Mouse (Mus musculus): ENCODE measurements around the gene Mchr1.

GRCm38 (mm10) chr15:81227275-81227674, 8.0 kb upstream of the Mchr1 start:
- no peak for TF ChIP-seq POLR2A (IDR thresholded peaks at IDR 0.05; ENCODE audit: low read depth, low read length)
- no peak for TF ChIP-seq CTCF (IDR thresholded peaks at IDR 0.05; ENCODE audit: borderline replicate concordance, insufficient read depth, low read length)
